Mouse (Mus musculus): ENCODE measurements around the gene Il17c.

The Il17c gene

DNA sequence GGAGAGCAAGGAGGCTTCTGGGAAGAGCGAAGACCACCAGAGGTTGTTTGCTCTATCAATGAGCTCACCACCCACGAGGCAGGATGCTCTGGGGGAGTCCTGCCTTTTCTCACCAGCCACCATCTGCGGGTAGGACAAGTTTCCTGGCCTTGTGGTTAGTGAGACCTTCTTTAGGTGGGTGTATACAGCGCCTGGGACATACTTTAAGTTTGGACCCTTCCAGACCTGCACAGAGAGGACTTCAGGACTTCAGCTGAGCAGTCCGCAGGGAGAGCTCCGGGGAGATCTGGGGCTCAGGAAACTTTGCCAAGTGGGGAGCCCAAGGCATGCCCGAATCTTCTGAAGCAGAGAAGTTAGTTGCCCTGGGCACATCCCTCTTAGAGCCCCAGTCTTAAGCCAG is 38.2 kb downstream of the Il17c start:
- no peak for DNase-seq (ENCODE audit: low spot score)

DNA sequence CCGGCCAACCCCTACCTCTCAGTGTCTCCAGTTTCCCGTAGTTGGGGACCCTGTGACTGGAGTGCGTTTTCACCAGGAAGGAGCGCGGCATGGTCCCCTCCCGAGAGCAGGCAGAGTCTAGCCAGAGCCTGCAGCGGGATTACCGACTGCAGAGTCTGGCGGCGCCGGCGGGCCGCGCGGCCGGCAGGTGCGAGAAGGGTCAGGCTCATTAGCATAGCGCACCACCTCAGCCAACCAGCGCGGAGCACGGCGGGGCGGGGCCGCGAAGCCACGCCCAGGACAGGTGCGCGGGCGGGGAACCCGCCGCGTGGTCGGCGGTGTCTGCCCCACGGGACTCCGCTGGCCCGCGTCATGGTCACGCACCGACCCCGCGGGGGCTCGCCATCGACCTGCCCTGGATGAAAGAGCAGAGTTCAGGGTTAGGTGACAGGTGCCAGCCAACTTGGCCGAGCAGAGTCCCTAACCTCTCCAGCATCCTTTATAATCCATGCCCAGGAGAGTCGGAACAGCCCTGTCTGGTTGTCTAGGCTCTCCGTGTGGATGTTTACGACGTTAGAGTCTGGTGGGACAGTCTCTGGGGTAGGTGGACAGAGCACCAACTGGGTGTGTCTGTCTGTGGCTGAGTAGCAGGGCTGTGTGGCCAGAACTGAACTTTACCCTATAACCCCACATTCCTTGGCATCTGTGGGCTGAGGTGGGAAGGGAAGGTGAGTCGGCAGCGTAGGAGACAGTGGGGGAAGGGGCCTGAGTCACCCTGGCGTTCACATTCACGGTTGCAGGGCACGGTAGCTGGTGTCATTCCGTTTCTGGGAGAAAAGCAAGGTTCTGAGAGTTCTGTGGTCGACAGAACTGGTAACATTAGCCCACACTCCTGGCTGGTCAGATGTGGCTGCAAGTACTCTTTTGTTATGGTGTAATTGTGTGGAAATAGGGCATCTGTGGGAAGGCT is 39.0 kb downstream of the Il17c start, which contains the start of gene Snai3:
Gene Snai3, minus strand, starts transcription at position 210 of the 949 bp plus-strand sequence.
- peak; percentile 63 for DNase-seq (ENCODE audit: low spot score)

DNA sequence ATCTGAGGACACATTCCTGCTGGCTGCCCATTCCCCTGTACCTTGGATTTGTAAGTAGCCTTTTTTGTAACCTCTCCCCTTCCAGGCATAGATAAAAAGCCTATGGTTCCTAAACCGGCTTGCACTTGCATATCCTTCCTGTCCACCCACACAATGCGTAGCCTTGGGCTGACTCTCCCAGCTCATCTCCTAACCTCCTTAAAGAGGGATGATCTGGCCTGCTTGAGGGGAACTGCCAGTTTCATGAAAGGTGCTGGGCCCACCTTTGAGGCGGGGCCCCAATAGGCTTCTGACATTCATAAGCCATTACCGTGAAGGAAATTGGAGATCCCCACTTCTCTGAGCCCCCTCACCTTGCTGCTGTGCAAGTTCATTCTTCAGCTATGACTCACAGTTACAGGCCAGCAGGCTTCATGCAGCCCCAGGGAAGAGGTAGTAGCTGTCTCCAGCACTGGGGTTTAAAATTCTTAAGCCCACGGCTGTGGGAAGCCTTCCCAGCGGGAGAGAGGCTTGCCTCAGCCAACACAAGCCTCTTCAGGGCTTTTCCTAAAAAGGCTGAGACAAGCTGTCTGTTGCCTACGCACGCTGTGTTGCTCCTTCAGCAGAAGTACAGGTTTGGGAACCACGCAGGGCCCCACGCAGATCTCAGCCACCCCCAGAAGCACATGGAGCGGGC is 39.8 kb downstream of the Il17c start:
- no peak for DNase-seq (ENCODE audit: low spot score)

DNA sequence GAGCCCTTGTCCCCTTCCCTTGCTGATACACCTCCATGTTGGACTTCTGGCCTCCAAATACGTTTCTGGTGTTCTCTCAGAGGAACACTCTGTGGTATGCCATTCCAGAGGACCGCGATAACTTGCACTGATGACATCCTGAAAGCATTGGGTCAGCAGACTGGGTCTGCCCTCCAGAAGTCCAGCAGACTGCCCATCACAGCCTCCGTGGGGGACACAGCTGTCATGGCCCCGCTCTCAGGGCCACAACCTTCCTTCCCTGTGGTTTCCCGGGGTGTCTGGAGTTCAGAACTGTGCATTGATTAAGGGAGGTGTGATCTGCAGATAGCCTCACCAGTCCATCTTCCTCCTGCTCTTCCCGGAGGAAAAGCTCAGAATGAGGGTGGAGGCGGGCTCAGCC is 40.7 kb downstream of the Il17c start:
- DNase-seq (ENCODE audit: low spot score), result no peak

DNA sequence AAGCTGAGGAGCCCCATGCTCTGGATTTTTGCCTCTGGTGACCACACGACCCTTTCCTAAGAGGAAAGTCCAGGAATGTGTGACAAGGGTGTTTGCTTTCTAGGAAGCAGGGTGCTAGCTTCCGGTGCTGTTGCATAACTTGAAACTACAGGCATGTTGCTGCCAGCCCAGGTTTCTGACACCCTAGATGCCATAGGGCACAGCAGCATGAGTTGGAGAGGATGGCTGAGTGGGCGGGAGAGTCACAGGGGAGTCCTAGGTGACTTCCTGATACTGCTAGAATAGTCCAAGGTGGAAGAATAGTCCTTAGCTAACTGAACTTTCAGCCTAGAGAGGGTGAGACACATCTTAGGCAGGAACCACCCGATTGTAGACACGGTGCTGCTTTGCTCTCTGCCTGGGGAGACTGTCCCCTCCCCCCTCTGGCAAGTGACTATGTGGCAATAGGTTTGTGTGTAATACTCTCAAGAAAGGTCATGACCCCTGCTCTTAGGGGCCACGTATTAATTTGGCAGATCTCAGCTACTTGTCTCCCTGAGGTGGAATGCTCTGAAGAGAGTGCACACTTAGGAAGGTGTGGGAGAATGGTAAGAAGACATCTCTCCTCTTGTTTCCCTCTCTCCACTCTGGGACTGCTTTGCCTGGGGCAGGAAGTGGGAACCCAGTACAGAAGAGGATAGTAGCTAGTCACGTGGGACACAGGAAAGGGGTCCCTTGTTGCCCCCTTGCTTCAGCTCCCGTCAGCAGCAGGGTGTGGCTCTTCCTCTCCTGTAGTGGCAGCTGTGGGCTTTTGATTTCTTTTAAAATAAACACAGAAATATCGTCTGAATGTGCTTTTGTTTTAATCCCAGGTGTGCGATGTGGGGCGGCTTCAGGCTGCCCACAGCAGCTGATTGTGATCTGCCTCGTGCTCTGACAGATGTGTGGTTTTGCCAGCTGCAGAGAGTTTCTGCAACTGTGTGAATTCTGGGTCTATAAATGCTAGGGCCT is 42.1 kb downstream of the Il17c start:
- no peak for DNase-seq (ENCODE audit: low spot score)

DNA sequence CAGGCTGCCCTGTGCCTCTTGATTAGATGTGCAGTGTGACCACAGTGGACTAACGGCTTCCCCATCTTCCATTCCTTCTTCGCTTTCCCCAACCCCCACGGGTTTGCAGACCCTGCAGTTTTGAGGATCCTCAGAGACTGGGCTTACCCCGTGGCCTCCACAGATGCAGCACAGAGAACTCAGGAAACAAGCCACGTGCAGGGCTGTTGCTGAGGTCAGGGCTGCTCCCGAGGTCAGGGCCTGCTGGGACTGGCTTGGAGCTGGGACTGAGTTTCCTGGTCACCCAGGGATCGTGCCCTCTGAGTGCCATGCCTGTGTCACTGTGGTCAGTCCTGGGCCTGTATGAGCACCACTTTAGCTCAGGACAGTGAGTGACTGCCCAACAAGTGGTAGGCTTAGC is 43.2 kb downstream of the Il17c start:
- DNase-seq (ENCODE audit: low spot score), result no peak

DNA sequence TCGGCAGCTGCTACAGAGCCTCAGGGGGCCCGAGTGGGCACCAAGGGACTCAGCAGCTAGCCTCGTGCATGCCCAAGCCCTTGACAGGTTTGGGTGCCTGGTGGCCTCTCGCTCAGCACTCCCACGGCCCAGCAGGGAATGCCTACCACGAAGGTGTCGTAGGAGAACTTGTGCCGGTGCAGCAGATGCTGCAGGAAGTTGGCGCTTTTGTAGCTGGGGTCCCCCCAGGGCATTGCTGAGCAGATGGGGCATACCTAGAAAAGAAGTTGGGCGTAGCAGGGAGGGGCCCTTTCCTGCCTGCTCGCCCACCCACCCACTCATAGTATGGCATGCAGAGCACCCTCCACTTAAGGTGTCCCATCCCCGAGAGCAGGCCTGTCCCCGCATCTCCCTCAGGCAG is 46.0 kb downstream of the Il17c start:
- DNase-seq (ENCODE audit: low spot score), result no peak

DNA sequence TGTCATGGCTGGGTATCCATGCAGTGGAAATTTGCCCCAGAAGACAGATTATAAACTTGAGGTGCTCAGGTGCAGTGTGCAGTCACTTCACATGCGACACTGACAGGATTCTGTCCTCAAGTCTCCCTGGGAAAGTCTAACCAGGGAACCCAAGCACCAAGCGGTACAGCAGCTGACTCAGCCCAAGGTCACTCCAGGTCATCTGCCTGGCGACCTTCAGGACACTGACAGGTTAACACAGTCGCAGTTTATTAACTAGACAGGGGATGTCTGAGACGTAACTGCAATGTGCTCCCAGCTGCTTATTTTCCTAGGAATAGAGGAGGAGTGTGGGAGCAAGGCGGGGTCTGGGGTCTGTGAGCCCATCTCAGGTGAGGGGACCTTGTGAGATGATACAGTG is 47.6 kb downstream of the Il17c start:
- DNase-seq (ENCODE audit: low spot score), result no peak

DNA sequence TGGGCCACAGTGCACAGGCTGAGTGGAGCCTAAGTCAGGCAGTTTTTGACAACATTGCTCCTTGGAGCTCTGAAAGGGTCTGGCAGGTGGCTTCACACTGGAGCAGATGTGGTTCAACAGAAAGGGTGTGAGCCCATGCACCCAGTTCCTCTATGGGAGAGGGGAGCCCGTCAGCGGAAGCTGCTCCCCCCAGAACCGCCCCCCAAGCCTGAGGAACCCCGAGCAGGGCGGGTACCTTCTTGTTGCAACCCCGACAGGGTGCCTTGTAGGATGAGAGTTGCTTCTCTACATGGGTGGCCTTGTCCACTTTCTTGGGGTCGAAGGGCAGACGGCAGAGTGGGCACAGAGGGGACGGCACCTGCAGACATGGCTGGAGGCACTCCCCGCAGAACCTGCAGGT is 48.1 kb downstream of the Il17c start:
- DNase-seq (ENCODE audit: low spot score), result no peak

DNA sequence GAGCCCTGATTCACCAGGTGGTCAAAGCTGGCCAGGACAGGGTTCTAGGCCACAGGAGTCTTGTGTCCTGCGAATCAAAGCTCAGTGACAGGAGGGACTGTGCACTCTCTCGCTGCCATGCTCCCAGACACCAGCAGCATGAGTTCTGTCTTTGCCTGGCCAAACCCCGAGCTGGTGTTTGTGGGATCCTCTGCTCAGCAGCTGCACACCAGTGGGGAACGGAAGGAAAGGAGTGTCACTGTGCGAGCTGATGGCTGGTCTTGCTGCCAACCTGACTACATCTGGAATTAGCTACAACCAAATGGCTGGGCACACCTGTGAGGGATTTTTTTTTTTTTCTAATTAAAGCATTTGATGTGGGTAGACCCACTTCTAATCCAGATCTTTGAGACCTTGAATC is 48.9 kb downstream of the Il17c start:
- DNase-seq (ENCODE audit: low spot score), result no peak

Measured in retina, embryonic 14.5 days (tissue).